Mouse (Mus musculus): ENCODE measurements around the gene Amt. TPM values are rescaled to one million over a fixed set of nuclear protein-coding genes. Genes with fewer than 3 reads are reported as not detected.

Gene Amt
- 27.7 and 30.2 TPM in 2 replicates for total RNA-seq (2014; rRNA removed)
- 28.1 and 30.9 TPM in 2 replicates for polyA plus RNA-seq (2015; fragmentation: Nextera tagmentation; extraction: Ambion mirVana)

- ATAC-seq (ENCODE audit: low FRiP score) (0 out of 2 replicates have a peak, but pooled peaks have one; percentile 42), DNase-seq (ENCODE audit: low spot score) (peak; percentile 56)
- Histone ChIP-seq H3K4me1 (ENCODE audit: insufficient read depth, low read length) (no peaks in the 10 kb centered on the region), H3K9ac (replicated peaks; ENCODE audit: low read length, poor library complexity, severe bottlenecking) (0 out of 2 replicates have a peak within 1 kb of the TSS, but pooled peaks have one; percentile 13), H3K4me3 (ENCODE audit: low read depth, low read length) (no peak within 1 kb of the TSS), H3K9me3 (ENCODE audit: low read length) (no peaks in the 10 kb centered on the region), H3K4me2 (ENCODE audit: low read depth, low read length, poor library complexity, severe bottlenecking) (peak within 1 kb of the TSS; percentile 12), H3K36me3 (ENCODE audit: insufficient read depth, low read length) (peaks cover 32% of the 10 kb centered on the region), H3K27me3 (ENCODE audit: insufficient read depth, low read length) (no peaks in the 10 kb centered on the region), H3K27ac (ENCODE audit: low read depth, low read length) (peak within 1 kb of the TSS; percentile 55)
- no peak for TF ChIP-seq CTCF (IDR thresholded peaks at IDR 0.05)
- 17% methylated on average over 18 of the region's 18 CpGs for WGBS
Observed at GRCm38 (mm10) chr9:108296453-108297355, at the start of gene Amt. TSS of gene Amt (plus strand) at chr9:108296853.

GRCm38 (mm10) chr9:108248957-108249356 lies 47.7 kb upstream of the Amt start:
- TF ChIP-seq CTCF (IDR thresholded peaks at IDR 0.05): no peak
- WGBS: 76% methylated on average over 5 of the region's 5 CpGs
- no peaks in the 10 kb centered on the region for H3K9me3 ChIP-seq (ENCODE audit: low read length)

GRCm38 (mm10) chr9:108251877-108252276 lies 44.8 kb upstream of the Amt start:
- Histone ChIP-seq H3K4me3 (ENCODE audit: low read depth, low read length) (no peak overlapping the region), H3K27me3 (ENCODE audit: insufficient read depth, low read length) (no peaks in the 10 kb centered on the region), H3K27ac (ENCODE audit: low read depth, low read length) (no peak overlapping the region), H3K36me3 (ENCODE audit: insufficient read depth, low read length) (peaks cover 16% of the 10 kb centered on the region; the same call in 1 of the 2 replicates), H3K4me2 (ENCODE audit: low read depth, low read length, poor library complexity, severe bottlenecking) (no peak overlapping the region), H3K9ac (replicated peaks; ENCODE audit: low read length, poor library complexity, severe bottlenecking) (no peak overlapping the region), H3K9me3 (ENCODE audit: low read length) (no peaks in the 10 kb centered on the region), H3K4me1 (ENCODE audit: insufficient read depth, low read length) (no peaks in the 10 kb centered on the region)
- WGBS: 94% methylated on average over 6 of the region's 6 CpGs
- DNase-seq (ENCODE audit: low spot score): no peak
- no peak for TF ChIP-seq CTCF (IDR thresholded peaks at IDR 0.05)
- ATAC-seq (ENCODE audit: low FRiP score): no peak

More at GRCm38 (mm10) chr9:108248957-108249356, 47.7 kb upstream of the Amt start:
- DNase-seq (ENCODE audit: low spot score): no peak
- Histone ChIP-seq H3K36me3 (ENCODE audit: insufficient read depth, low read length) (peaks cover 23% of the 10 kb centered on the region; the same call in 1 of the 2 replicates), H3K9ac (replicated peaks; ENCODE audit: low read length, poor library complexity, severe bottlenecking) (no peak overlapping the region), H3K4me2 (ENCODE audit: low read depth, low read length, poor library complexity, severe bottlenecking) (no peak overlapping the region), H3K4me1 (ENCODE audit: insufficient read depth, low read length) (no peaks in the 10 kb centered on the region), H3K27me3 (ENCODE audit: insufficient read depth, low read length) (no peaks in the 10 kb centered on the region), H3K27ac (ENCODE audit: low read depth, low read length) (no peak overlapping the region), H3K4me3 (ENCODE audit: low read depth, low read length) (no peak overlapping the region)
- no peak for ATAC-seq (ENCODE audit: low FRiP score)

GRCm38 (mm10) chr9:108252766-108253165 lies 43.9 kb upstream of the Amt start:
- no peaks in the 10 kb centered on the region for H3K4me1 ChIP-seq (ENCODE audit: insufficient read depth, low read length)
- H3K9ac ChIP-seq (replicated peaks; ENCODE audit: low read length, poor library complexity, severe bottlenecking): no peak overlapping the region
- H3K27ac ChIP-seq (ENCODE audit: low read depth, low read length): no peak overlapping the region
- no peaks in the 10 kb centered on the region for H3K27me3 ChIP-seq (ENCODE audit: insufficient read depth, low read length)
- ATAC-seq (ENCODE audit: low FRiP score): no peak
- no peak for TF ChIP-seq CTCF (IDR thresholded peaks at IDR 0.05)
- no peaks in the 10 kb centered on the region for H3K9me3 ChIP-seq (ENCODE audit: low read length)
- no peak overlapping the region for H3K4me3 ChIP-seq (ENCODE audit: low read depth, low read length)
- WGBS: 97% methylated on average over 7 of the region's 7 CpGs
- DNase-seq (ENCODE audit: low spot score): no peak
- no peak overlapping the region for H3K4me2 ChIP-seq (ENCODE audit: low read depth, low read length, poor library complexity, severe bottlenecking)
- H3K36me3 ChIP-seq (ENCODE audit: insufficient read depth, low read length): peaks cover 16% of the 10 kb centered on the region; the same call in 1 of the 2 replicates

GRCm38 (mm10) chr9:108260526-108260925 lies 36.1 kb upstream of the Amt start:
- no peak for ATAC-seq (ENCODE audit: low FRiP score)
- no peak for DNase-seq (ENCODE audit: low spot score)
- TF ChIP-seq CTCF (IDR thresholded peaks at IDR 0.05): no peak
- Histone ChIP-seq H3K27ac (ENCODE audit: low read depth, low read length) (no peak overlapping the region), H3K9me3 (ENCODE audit: low read length) (no peaks in the 10 kb centered on the region), H3K9ac (replicated peaks; ENCODE audit: low read length, poor library complexity, severe bottlenecking) (no peak overlapping the region), H3K36me3 (ENCODE audit: insufficient read depth, low read length) (no peaks in the 10 kb centered on the region), H3K27me3 (ENCODE audit: insufficient read depth, low read length) (no peaks in the 10 kb centered on the region), H3K4me2 (ENCODE audit: low read depth, low read length, poor library complexity, severe bottlenecking) (no peak overlapping the region), H3K4me1 (ENCODE audit: insufficient read depth, low read length) (peaks cover 11% of the 10 kb centered on the region), H3K4me3 (ENCODE audit: low read depth, low read length) (no peak overlapping the region)
- WGBS: 88% methylated on average over 4 of the region's 4 CpGs

GRCm38 (mm10) chr9:108261865-108262264 lies 34.8 kb upstream of the Amt start:
- TF ChIP-seq CTCF (IDR thresholded peaks at IDR 0.05): no peak
- Histone ChIP-seq H3K4me3 (ENCODE audit: low read depth, low read length) (peak overlapping the region; percentile 88; the same call in 1 of the 2 replicates), H3K27ac (ENCODE audit: low read depth, low read length) (no peak overlapping the region), H3K9ac (replicated peaks; ENCODE audit: low read length, poor library complexity, severe bottlenecking) (no peak overlapping the region), H3K4me2 (ENCODE audit: low read depth, low read length, poor library complexity, severe bottlenecking) (peak overlapping the region; percentile 76), H3K27me3 (ENCODE audit: insufficient read depth, low read length) (no peaks in the 10 kb centered on the region), H3K4me1 (ENCODE audit: insufficient read depth, low read length) (peaks cover 11% of the 10 kb centered on the region), H3K36me3 (ENCODE audit: insufficient read depth, low read length) (no peaks in the 10 kb centered on the region), H3K9me3 (ENCODE audit: low read length) (no peaks in the 10 kb centered on the region)
- no peak for ATAC-seq (ENCODE audit: low FRiP score)
- DNase-seq (ENCODE audit: low spot score): no peak
- 78% methylated on average over 7 of the region's 7 CpGs for WGBS
